Mouse (Mus musculus) neural tube, embryonic 15.5 days (tissue): ENCODE data around the gene Stub1. TPM values are rescaled to one million over a fixed set of nuclear protein-coding genes. Genes with fewer than 3 reads are reported as not detected.

ENCODE experiments used
- microRNA-seq: library from miRNA; unstranded; fragments of <30 nt; microRNA quantifications from one replicate; pipeline ENCODE4, GENCODE M21; 2017
- polyA plus RNA-seq: library from polyadenylated mRNA; unstranded; fragments of >200 nt; fragmentation: Nextera tagmentation; extraction: Ambion mirVana; gene quantifications from 2 replicates; pipeline ENCODE4 v1.2.1, GENCODE M21; 2015

Gene Stub1
- polyA plus RNA-seq, 1 experiment from 2014 or later: 380 TPM

Small RNAs within 50 kb of the gene (microRNA-seq; reads per million reads assigned to microRNA genes)
- gene Mir3082 (not detected), gene Mir6966 (not detected)

Other genes starting within 250 kb of the Stub1 start
- 8.0 and 8.3 TPM in 2 replicates for gene Gng13, start 116.2 kb downstream of the Stub1 start, polyA plus RNA-seq
- 5.8 and 10.1 TPM in 2 replicates for gene Chtf18, start 106.0 kb downstream of the Stub1 start, polyA plus RNA-seq
- gene Rpusd1, start 105.7 kb downstream of the Stub1 start, polyA plus RNA-seq: 29.3 and 30.3 TPM in 2 replicates
- gene Mslnl, start 97.4 kb downstream of the Stub1 start, polyA plus RNA-seq: not detected in 2 replicates
- gene Msln, start 79.0 kb downstream of the Stub1 start, polyA plus RNA-seq: 1.4 and 2.0 TPM in 2 replicates
- 26.6 and 30.6 TPM in 2 replicates for gene Narfl, start 59.6 kb downstream of the Stub1 start, polyA plus RNA-seq
- gene Haghl, start 47.7 kb downstream of the Stub1 start, polyA plus RNA-seq: 137 and 153 TPM in 2 replicates
- gene Ccdc78, start 46.8 kb downstream of the Stub1 start, polyA plus RNA-seq: 0.17 and 0.41 TPM in 2 replicates
- gene Fam173a, start 40.5 kb downstream of the Stub1 start, polyA plus RNA-seq: 94.0 and 94.1 TPM in 2 replicates
- 3.1 TPM in 1 of 2 replicates, not detected in the other for gene AC134908.4, start 37.7 kb downstream of the Stub1 start, polyA plus RNA-seq
- gene Metrn, start 36.3 kb downstream of the Stub1 start, polyA plus RNA-seq: 72.7 and 75.2 TPM in 2 replicates
- gene Fbxl16, start 24.3 kb downstream of the Stub1 start, polyA plus RNA-seq: 31.3 and 40.9 TPM in 2 replicates
- 26.5 and 29.9 TPM in 2 replicates for gene Wdr24, start 9.8 kb downstream of the Stub1 start, polyA plus RNA-seq
- gene Jmjd8, start 4.5 kb downstream of the Stub1 start, polyA plus RNA-seq: 48.5 and 49.8 TPM in 2 replicates
- gene Rhbdl1, start 3.9 kb upstream of the Stub1 start, polyA plus RNA-seq: 45.9 and 56.9 TPM in 2 replicates
- gene Gm20683, start 8.4 kb upstream of the Stub1 start, polyA plus RNA-seq: 11.6 and 14.6 TPM in 2 replicates
- gene Rhot2, start 11.4 kb upstream of the Stub1 start, polyA plus RNA-seq: 17.8 and 23.0 TPM in 2 replicates
- 15.5 and 18.1 TPM in 2 replicates for gene Wdr90, start 28.1 kb upstream of the Stub1 start, polyA plus RNA-seq
- gene Mcrip2, start 35.4 kb upstream of the Stub1 start, polyA plus RNA-seq: 30.3 and 30.7 TPM in 2 replicates
- 64.9 and 65.4 TPM in 2 replicates for gene Mettl26, start 41.7 kb upstream of the Stub1 start, polyA plus RNA-seq
- gene Wfikkn1, start 47.5 kb upstream of the Stub1 start, polyA plus RNA-seq: 0.47 and 0.52 TPM in 2 replicates
- gene Rab40c, start 86.3 kb upstream of the Stub1 start, polyA plus RNA-seq: 46.2 and 50.5 TPM in 2 replicates
- 71.9 and 78.2 TPM in 2 replicates for gene Pigq, start 111.5 kb upstream of the Stub1 start, polyA plus RNA-seq
- not detected in 2 replicates for gene Nhlrc4, start 111.6 kb upstream of the Stub1 start, polyA plus RNA-seq
- 0.24 TPM in 1 of 2 replicates, not detected in the other for gene A930017K11Rik, start 119.2 kb upstream of the Stub1 start, polyA plus RNA-seq
- 20.1 and 22.5 TPM in 2 replicates for gene Capn15, start 152.4 kb upstream of the Stub1 start, polyA plus RNA-seq
- gene Rab11fip3, start 236.2 kb upstream of the Stub1 start, polyA plus RNA-seq: 21.6 and 27.0 TPM in 2 replicates